Mouse (Mus musculus) heart, postnatal 14 days (tissue): ENCODE data around the gene Gnb4. TPM values are rescaled to one million over a fixed set of nuclear protein-coding genes. Genes with fewer than 3 reads are reported as not detected.

Experiments used
- DNase-seq, 2 experiments: peaks; one replicate each; pipeline ENCODE4 v3.0.0; 2021 to 2022
- intact Hi-C: fragments of 180-260 bp; cut with DNase I; formaldehyde crosslinking; loops from one replicate; pipeline ENCODE4 v1.15.1; 2025
- total RNA-seq, 2 experiments: library from RNA; stranded (reverse); gene quantifications; 2 replicates each; pipeline ENCODE4 v1.2.3; 2021

Gnb4 gene
- total RNA-seq, 2 experiments from 2014 or later: 26.2 to 26.4 TPM

- intact Hi-C loops: no loop called here
- no peak for DNase-seq
Observed at GRCm38 (mm10) chr3:32535692-32536091, 80.7 kb downstream of the Gnb4 start.

Other genes with a start within 250 kb of the Gnb4 start
- 10 to 100 TPM; 45.4 to 46.2 TPM for gene Pik3ca, start 218.9 kb downstream of the Gnb4 start, total RNA-seq
- under 1 TPM in 1 of 2 experiments, not detected in 1; 0.17 TPM for gene Kcnmb3, start 124.4 kb downstream of the Gnb4 start, total RNA-seq
- 10 to 100 TPM; 21.1 to 23.5 TPM for gene Zfp639, start 106.3 kb downstream of the Gnb4 start, total RNA-seq
- gene Mfn1, start 87.1 kb downstream of the Gnb4 start, total RNA-seq: 100 to 1,000 TPM; 361 to 370 TPM
- 10 to 100 TPM; 21.2 to 24.9 TPM for gene Actl6a, start 89.7 kb upstream of the Gnb4 start, total RNA-seq
- 100 to 1,000 TPM; 768 to 787 TPM for gene Ndufb5, start 120.4 kb upstream of the Gnb4 start, total RNA-seq
- 10 to 100 TPM; 33.3 to 41.9 TPM for gene Mrpl47, start 121.0 kb upstream of the Gnb4 start, total RNA-seq
- 100 to 1,000 TPM; 175 to 180 TPM for gene Usp13, start 201.0 kb upstream of the Gnb4 start, total RNA-seq